Mouse (Mus musculus): ENCODE measurements around the gene Wfdc10. TPM values are rescaled to one million over a fixed set of nuclear protein-coding genes. Genes with fewer than 3 reads are reported as not detected.

Gene Wfdc10
- total and polyA plus RNA-seq, 3 experiments, result not detected

GRCm38 (mm10) chr2:164670261-164670660, 14.4 kb downstream of the Wfdc10 start:
- no peak for DNase-seq (ENCODE audit: extremely low read depth)
- peaks cover 29% of the 10 kb centered on the region for H3K9me3 ChIP-seq (replicated peaks; ENCODE audit: low read length)
- in situ Hi-C loops (cut with MboI; ENCODE audit: low pct_ligation_motif_present, low pct_unique_long_range_greater_than_20kb, low sequenced_read_pairs) (no loop called here), dilution Hi-C loops (cut with MboI; ENCODE audit: extremely low pct_ligation_motif_present, extremely low pct_unique_long_range_greater_than_20kb, low sequenced_read_pairs) (no loop called here)
- H3K4me1 ChIP-seq (ENCODE audit: control insufficient read depth in 1 of 2, insufficient read depth in 2 of 2), result no peaks in the 10 kb centered on the region
- no peak overlapping the region for H3K4me3 ChIP-seq (replicated peaks in 1 of 3; ENCODE audit: low read depth in 2 of 3, low read length in 2 of 3, poor library complexity in 1 of 3)
- no peaks in the 10 kb centered on the region for H3K36me3 ChIP-seq (replicated peaks in 1 of 2; ENCODE audit: control insufficient read depth in 1 of 2, insufficient read depth in 1 of 2, low read length in 1 of 2)
- no peaks in the 10 kb centered on the region for H3K79me2 ChIP-seq (replicated peaks; ENCODE audit: control insufficient read depth, extremely low read depth, insufficient read depth, poor library complexity, severe bottlenecking)
- H3K27ac ChIP-seq (ENCODE audit: insufficient read depth, low read depth), result no peak overlapping the region
- H3K4me2 ChIP-seq (ENCODE audit: insufficient read depth, low read depth, poor library complexity, severe bottlenecking), result no peak overlapping the region
- no peak overlapping the region for H3K9ac ChIP-seq (ENCODE audit: insufficient read depth, low read depth)
- TF ChIP-seq USF1 (IDR thresholded peaks at IDR 0.05; ENCODE audit: low read depth, low read length), result no peak
- TF ChIP-seq CHD1 (IDR thresholded peaks at IDR 0.05; ENCODE audit: low read depth, low read length), result no peak
- no peak for TF ChIP-seq JUN (IDR thresholded peaks at IDR 0.05; ENCODE audit: insufficient read depth, low read depth, low read length)
- no peak for TF ChIP-seq SIN3A (IDR thresholded peaks at IDR 0.05; ENCODE audit: low read length)
- no peak for TF ChIP-seq NRF1 (IDR thresholded peaks at IDR 0.05; ENCODE audit: low read depth, low read length)
- no peak for TF ChIP-seq EP300 (IDR thresholded peaks at IDR 0.05; ENCODE audit: low read length)
- TF ChIP-seq USF2 (conservative IDR thresholded peaks at IDR 0.05; ENCODE audit: low read depth, low read length), result no peak
- no peak for TF ChIP-seq SMC3 (IDR thresholded peaks at IDR 0.05; ENCODE audit: low read depth, low read length)
- no peak for TF ChIP-seq UBTF (IDR thresholded peaks at IDR 0.05; ENCODE audit: low read depth, low read length)
- TF ChIP-seq KAT2A (IDR thresholded peaks at IDR 0.05; ENCODE audit: insufficient replicate concordance, low read length), result no peak
- no peak for TF ChIP-seq ELF1 (IDR thresholded peaks at IDR 0.05; ENCODE audit: low read depth, low read length)
- no peak for TF ChIP-seq ZNF384 (IDR thresholded peaks at IDR 0.05; ENCODE audit: low read depth, low read length)
- TF ChIP-seq RCOR1 (conservative IDR thresholded peaks at IDR 0.05; ENCODE audit: low read depth, low read length), result no peak
- no peak for TF ChIP-seq NELFE (IDR thresholded peaks at IDR 0.05; ENCODE audit: low read depth, low read length)
- TF ChIP-seq CTCF (conservative IDR thresholded peaks at IDR 0.05 in 1 of 2, IDR thresholded peaks at IDR 0.05 in 1 of 2; ENCODE audit: low read depth in 2 of 2, low read length in 2 of 2), result no peak
- no peak for TF ChIP-seq PAX5 (IDR thresholded peaks at IDR 0.05; ENCODE audit: low read length)
- no peak for TF ChIP-seq MXI1 (IDR thresholded peaks at IDR 0.05; ENCODE audit: low read depth, low read length)
- no peak for TF ChIP-seq HCFC1 (IDR thresholded peaks at IDR 0.05; ENCODE audit: low read depth, low read length)
- TF ChIP-seq E2F4 (IDR thresholded peaks at IDR 0.05; ENCODE audit: insufficient replicate concordance, low read depth, low read length), result no peak
- peaks cover 45% of the 10 kb centered on the region for H3K27me3 ChIP-seq (replicated peaks)

- no peaks in the 10 kb centered on the region for H3K79me2 ChIP-seq (replicated peaks; ENCODE audit: control insufficient read depth, extremely low read depth, insufficient read depth, poor library complexity, severe bottlenecking)
- H3K4me3 ChIP-seq (replicated peaks in 1 of 3; ENCODE audit: low read depth in 2 of 3, low read length in 2 of 3, poor library complexity in 1 of 3), result no peak overlapping the region
- TF ChIP-seq NRF1 (IDR thresholded peaks at IDR 0.05; ENCODE audit: low read depth, low read length), result no peak
- TF ChIP-seq KAT2A (IDR thresholded peaks at IDR 0.05; ENCODE audit: insufficient replicate concordance, low read length), result no peak
- TF ChIP-seq ZKSCAN1 (IDR thresholded peaks at IDR 0.05; ENCODE audit: borderline replicate concordance, low read depth, low read length), result no peak
- no peak for TF ChIP-seq BHLHE40 (IDR thresholded peaks at IDR 0.05; ENCODE audit: low read depth, low read length)
- TF ChIP-seq SIN3A (IDR thresholded peaks at IDR 0.05; ENCODE audit: low read length), result no peak
- TF ChIP-seq HCFC1 (IDR thresholded peaks at IDR 0.05; ENCODE audit: low read depth, low read length), result no peak
- no peak for TF ChIP-seq RAD21 (IDR thresholded peaks at IDR 0.05; ENCODE audit: low read depth, low read length)
- no peak for TF ChIP-seq IRF4 (IDR thresholded peaks at IDR 0.05; ENCODE audit: low read depth, low read length)
- no peak for TF ChIP-seq PAX5 (IDR thresholded peaks at IDR 0.05; ENCODE audit: low read length)
- TF ChIP-seq E2F4 (IDR thresholded peaks at IDR 0.05; ENCODE audit: insufficient replicate concordance, low read depth, low read length), result no peak
- TF ChIP-seq ETS1 (conservative IDR thresholded peaks at IDR 0.05; ENCODE audit: low read depth, low read length), result no peak
- TF ChIP-seq EP300 (IDR thresholded peaks at IDR 0.05; ENCODE audit: low read length), result no peak
- no peak for TF ChIP-seq ZMIZ1 (IDR thresholded peaks at IDR 0.05; ENCODE audit: low read depth, low read length)
- TF ChIP-seq CTCF (conservative IDR thresholded peaks at IDR 0.05 in 1 of 2, IDR thresholded peaks at IDR 0.05 in 1 of 2; ENCODE audit: low read depth in 2 of 2, low read length in 2 of 2), result no peak
- no peak for TF ChIP-seq SMC3 (IDR thresholded peaks at IDR 0.05; ENCODE audit: low read depth, low read length)
- no peak overlapping the region for H3K27ac ChIP-seq (ENCODE audit: insufficient read depth, low read depth)
- in situ Hi-C loops (cut with MboI; ENCODE audit: low pct_ligation_motif_present, low pct_unique_long_range_greater_than_20kb, low sequenced_read_pairs), result no loop called here
- H3K9me3 ChIP-seq (replicated peaks; ENCODE audit: low read length), result peaks cover 30% of the 10 kb centered on the region
- DNase-seq (ENCODE audit: extremely low read depth), result no peak
- H3K4me1 ChIP-seq (ENCODE audit: control insufficient read depth in 1 of 2, insufficient read depth in 2 of 2), result no peaks in the 10 kb centered on the region
- dilution Hi-C loops (cut with MboI; ENCODE audit: extremely low pct_ligation_motif_present, extremely low pct_unique_long_range_greater_than_20kb, low sequenced_read_pairs), result no loop called here
- peaks cover 46% of the 10 kb centered on the region for H3K27me3 ChIP-seq (replicated peaks)
- H3K4me2 ChIP-seq (ENCODE audit: insufficient read depth, low read depth, poor library complexity, severe bottlenecking), result no peak overlapping the region
- no peak overlapping the region for H3K9ac ChIP-seq (ENCODE audit: insufficient read depth, low read depth)
- no peaks in the 10 kb centered on the region for H3K36me3 ChIP-seq (replicated peaks in 1 of 2; ENCODE audit: control insufficient read depth in 1 of 2, insufficient read depth in 1 of 2, low read length in 1 of 2)
These were observed 15.1 kb downstream of the Wfdc10 start for GRCm38 (mm10) chr2:164670938-164671337.

Data from CH12.LX (cell line).